Mouse (Mus musculus): ENCODE data around the gene Ptgdr2.

The Ptgdr2 gene

GRCm38 (mm10) chr19:10930641-10931040, 6.3 kb upstream of the Ptgdr2 start:
- in situ Hi-C loops (cut with MboI, MseI), result no loop called here

- in situ Hi-C loops (cut with MboI, MseI), result no loop called here
Observed at GRCm38 (mm10) chr19:10935029-10935428, 1.9 kb upstream of the Ptgdr2 start.

GRCm38 (mm10) chr19:10936077-10936476, 883 bp upstream of the Ptgdr2 start:
- in situ Hi-C loops (cut with MboI, MseI), result no loop called here

- in situ Hi-C loops (cut with MboI, MseI), result no loop called here
Observed at GRCm38 (mm10) chr19:10938771-10939170, 1.8 kb downstream of the Ptgdr2 start.

DNA sequence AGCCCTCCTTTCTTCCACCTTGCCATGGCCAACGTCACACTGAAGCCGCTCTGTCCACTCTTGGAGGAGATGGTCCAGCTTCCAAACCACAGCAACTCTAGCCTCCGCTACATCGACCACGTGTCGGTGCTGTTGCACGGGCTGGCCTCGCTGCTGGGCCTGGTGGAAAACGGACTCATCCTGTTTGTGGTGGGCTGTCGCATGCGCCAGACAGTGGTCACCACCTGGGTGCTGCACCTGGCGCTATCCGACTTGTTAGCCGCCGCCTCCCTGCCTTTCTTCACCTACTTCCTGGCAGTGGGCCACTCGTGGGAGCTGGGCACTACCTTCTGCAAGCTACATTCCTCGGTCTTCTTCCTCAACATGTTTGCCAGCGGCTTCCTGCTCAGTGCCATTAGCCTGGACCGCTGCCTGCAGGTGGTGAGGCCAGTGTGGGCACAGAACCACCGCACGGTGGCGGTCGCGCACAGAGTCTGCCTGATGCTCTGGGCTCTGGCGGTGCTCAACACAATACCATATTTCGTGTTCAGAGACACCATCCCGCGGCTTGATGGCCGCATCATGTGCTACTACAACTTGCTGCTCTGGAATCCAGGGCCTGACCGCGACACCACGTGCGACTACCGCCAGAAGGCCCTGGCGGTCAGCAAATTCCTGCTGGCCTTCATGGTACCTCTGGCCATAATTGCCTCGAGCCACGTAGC, 3.3 kb downstream of the Ptgdr2 start:
- in situ Hi-C loops (cut with MboI, MseI), result no loop called here

DNA sequence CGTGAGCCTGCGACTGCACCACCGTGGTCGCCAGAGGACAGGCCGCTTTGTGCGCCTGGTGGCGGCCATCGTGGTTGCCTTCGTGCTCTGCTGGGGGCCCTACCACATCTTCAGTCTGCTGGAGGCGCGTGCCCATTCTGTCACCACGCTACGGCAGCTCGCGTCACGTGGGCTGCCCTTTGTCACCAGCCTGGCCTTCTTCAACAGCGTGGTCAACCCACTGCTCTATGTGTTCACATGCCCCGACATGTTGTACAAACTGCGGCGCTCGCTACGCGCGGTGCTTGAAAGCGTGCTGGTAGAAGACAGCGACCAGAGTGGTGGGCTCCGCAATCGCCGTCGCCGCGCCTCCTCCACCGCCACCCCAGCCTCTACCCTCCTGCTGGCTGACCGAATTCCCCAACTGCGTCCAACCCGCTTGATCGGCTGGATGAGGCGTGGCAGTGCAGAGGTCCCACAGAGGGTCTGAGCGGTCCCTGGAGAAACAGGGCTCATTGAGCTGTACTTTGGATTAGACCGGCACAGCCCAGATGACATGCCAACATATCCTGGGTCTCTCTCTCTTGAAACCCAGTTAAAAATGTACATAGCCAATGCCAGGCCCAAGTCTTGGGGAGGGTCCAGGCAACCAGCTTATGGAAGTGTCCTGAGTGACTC, 4.0 kb downstream of the Ptgdr2 start:
- in situ Hi-C loops (cut with MboI, MseI), result no loop called here

DNA sequence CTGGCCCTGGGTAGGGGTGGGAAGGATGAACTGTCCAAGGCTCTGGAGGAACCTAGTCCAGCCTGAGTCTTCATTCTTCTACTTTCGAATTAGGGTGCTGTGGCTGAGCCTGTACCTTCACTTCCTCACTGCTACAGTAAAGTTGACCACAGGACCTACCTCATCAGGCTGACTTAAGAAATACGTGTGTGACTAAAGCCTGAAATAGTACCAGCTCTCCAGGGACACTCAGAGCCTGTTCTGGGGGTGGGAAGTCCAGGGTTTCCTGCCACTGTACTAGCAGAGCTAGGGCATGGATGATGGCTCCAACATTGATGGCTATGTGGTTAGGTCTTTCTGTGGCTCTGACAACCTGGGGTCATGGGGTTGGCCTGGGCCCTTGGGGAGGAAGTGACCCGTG, 7.0 kb downstream of the Ptgdr2 start:
- in situ Hi-C loops (cut with MboI, MseI), result no loop called here

- in situ Hi-C loops (cut with MboI, MseI), result no loop called here
Observed at GRCm38 (mm10) chr19:10946506-10946905, 9.5 kb downstream of the Ptgdr2 start.

GRCm38 (mm10) chr19:10947219-10947618, 10.3 kb downstream of the Ptgdr2 start:
- in situ Hi-C loops (cut with MboI, MseI), result no loop called here

DNA sequence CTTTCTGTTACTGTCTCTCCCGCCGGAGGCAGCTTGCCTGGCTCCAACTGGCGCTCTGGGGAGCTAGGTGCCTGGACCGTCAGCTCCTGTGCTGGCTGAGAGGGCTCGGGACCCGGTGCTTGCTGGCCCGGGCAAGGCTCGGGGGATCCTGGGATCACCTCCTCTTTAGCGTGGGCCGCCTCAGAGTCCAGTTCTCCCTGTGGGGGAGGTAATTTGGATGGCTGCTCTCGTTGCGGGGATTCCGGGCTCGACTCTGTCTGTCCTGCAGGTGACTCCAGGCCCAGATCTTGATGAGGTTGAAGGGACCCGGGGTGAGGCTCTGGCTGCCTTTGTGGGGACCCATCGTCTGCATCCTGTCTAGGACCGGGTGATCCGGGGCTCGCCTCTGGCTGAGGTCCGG, 11.5 kb downstream of the Ptgdr2 start:
- in situ Hi-C loops (cut with MboI, MseI), result no loop called here

DNA sequence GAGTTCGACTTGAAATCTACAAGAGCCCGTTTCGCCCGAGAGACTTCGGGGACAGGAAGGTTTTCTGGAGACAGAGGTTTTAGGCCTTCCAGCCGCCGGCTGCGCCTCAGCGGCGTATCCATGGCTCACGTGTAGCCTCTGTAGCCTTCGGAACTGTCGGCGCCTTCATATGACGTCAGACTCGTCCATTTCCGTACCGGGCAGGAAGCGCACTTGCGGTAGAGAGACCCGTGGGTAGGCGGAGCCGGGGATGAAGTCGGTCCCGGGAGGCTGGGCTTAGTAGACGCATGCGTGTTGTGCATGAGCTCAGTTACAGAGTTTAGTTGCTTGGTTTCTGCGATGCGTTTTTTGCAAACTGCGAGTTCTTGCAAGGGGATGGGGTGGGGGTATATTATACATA, 12.2 kb downstream of the Ptgdr2 start, which contains the start of gene Ccdc86:
TSS of gene Ccdc86 (minus strand) at position 155 of the 400 bp plus-strand sequence.
- in situ Hi-C loops (cut with MboI, MseI), result no loop called here

DNA sequence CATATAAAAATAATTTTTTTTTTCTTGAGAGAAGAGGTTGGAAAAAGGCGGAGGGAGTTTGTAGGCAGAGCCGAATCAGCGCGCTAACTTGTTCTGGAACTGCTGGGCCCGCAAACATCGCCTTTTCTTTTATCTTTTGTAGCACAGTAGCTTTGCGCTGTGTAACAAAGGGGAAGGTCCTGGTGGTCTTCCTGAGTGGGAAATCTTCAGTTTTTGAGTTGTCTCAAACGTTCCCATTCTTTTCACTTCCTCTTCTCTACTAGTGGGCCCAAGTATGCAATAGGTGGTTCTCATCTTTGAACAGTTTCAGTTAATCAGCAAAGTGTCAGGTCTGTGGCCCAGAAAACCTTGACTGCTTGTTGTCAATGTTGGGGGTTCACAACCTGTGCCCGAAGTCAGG, 12.6 kb downstream of the Ptgdr2 start:
- in situ Hi-C loops (cut with MboI, MseI), result no loop called here

DNA sequence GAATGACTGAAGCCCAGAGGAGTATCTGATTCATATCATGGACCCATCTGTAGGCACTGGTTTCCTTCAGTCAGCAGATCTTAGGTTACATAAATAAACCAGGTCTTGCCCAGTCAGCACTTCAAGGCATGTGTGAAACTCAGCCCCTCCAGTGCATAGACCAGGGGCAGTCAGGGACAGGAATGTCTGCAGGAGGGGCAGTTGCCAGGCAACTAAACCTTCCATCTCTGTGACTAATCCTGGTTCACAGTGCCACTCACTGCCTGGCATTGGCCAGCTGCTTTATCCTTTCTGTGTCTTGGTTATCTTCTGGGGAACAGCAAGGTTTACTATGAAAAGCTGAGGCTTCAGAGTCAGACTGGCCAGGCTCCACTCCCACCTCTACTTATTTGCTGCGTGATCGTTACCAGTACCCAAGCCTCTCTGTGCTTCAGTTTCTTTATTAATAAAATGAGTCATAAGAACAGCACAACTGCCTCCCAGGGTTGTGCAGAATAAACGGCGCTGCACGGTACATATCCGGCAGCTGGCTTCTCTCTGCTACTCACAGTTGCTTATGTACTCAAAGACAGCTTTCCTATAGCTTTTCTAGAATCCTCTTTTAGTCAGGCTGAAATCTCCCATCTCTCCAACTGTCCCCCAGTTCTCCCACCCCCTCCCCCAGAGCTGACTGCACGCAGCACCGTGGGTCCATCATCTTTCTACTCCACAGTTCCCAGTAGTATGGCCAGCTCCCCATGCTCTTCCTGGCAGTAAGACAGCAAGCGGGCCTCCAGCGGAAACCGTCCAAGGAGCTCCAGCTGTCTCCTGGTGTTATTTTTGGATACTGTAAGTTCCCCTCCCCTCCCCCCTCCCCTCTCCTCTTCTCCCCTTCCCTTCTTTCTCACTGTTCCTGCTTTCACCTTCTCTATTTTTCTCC, 15.3 kb downstream of the Ptgdr2 start:
- in situ Hi-C loops (cut with MboI, MseI), result no loop called here

DNA sequence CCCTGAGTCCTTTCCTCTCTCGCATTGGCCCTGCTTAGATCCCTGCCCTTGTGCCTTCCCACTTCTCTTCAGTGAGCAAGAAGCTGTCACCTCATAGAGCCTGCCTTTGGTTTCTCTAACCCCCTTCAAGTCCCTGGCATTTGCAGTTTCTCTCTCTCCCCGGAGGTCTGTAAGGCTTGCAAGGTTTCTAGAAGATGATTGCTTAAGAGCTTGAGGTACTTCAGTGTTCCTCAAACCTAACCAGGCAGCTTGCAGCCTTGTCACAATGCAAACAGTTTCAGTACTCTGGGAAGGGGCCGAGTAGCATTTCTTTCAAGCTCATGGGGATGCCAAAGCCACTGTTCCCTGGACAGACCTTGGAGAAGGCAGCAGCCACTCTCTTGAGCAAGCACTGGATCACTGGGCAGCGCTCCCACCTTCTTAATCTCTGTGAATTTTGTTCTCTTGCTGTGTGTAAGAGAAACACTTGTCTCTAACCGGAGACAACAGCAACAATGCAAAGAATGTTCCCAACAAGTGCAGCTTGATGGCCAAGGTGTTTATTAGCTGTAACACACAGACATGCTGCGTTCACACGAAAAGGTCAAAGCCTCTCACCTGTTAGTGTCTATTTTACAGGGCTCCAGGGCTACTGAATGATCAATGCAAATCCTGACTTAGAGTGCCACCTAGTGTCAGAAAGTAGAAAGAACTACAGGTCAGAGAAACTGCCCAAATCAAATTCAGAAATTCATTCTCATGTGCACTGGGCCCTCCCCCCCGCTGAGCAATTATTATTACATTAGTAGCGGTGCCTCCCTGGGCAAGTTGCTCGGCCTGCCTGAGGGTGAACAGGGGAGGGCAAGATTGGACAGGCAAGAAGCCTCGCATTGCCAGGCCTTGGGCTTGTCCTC, 22.4 kb downstream of the Ptgdr2 start:
- in situ Hi-C loops (cut with MboI, MseI), result no loop called here

GRCm38 (mm10) chr19:10959978-10960346, 23.0 kb downstream of the Ptgdr2 start:
- in situ Hi-C loops (cut with MboI, MseI), result loop anchor here (5.0 kb wide), 1 partner anchor 283 kb away; the partner anchor contains the start of gene Pga5

- in situ Hi-C loops (cut with MboI, MseI), result no loop called here
Observed at GRCm38 (mm10) chr19:10965721-10966120, 28.8 kb downstream of the Ptgdr2 start.

GRCm38 (mm10) chr19:10968578-10968977, 31.6 kb downstream of the Ptgdr2 start:
- in situ Hi-C loops (cut with MboI, MseI), result no loop called here

DNA sequence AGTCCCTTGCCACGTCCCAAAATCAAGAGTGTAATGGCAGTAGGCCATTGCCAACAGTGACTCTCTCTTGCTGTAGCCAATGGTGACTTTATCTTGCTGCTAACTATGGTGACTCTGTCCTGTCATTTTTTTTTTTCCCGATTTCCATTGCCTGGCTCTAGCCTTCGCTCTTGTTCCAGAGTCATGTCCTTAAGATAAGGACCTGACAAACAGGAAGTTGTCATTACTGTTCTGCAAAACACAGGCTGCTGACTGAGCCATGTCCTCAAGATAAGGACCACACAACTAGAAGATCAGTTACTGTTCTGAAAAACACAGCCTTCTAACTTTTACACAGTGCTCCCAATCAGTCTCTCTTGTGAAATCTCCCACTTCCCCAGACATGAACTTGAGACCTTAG, 33.5 kb downstream of the Ptgdr2 start:
- in situ Hi-C loops (cut with MboI, MseI), result no loop called here

DNA sequence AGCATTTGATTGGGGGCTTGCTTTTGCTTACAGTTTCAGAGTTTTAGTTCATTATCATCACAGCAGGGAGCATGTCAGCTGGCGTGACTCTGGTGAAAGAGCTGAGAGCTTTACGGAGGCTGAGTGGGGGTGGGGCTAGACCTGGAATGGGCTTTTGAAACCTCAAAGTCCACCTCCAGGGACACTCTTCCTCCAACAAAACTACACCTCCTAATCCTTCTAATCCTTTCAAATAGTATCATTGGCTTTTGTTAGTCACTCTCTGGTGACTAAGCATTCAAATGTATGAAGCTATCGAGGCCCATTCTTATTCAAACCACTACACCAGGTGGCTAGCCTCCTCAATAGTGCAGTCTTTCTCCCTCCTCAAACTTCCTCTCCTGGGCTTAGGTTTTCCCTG, 35.7 kb downstream of the Ptgdr2 start:
- in situ Hi-C loops (cut with MboI, MseI), result no loop called here

GRCm38 (mm10) chr19:10973187-10973586, 36.2 kb downstream of the Ptgdr2 start:
- in situ Hi-C loops (cut with MboI, MseI), result no loop called here

DNA sequence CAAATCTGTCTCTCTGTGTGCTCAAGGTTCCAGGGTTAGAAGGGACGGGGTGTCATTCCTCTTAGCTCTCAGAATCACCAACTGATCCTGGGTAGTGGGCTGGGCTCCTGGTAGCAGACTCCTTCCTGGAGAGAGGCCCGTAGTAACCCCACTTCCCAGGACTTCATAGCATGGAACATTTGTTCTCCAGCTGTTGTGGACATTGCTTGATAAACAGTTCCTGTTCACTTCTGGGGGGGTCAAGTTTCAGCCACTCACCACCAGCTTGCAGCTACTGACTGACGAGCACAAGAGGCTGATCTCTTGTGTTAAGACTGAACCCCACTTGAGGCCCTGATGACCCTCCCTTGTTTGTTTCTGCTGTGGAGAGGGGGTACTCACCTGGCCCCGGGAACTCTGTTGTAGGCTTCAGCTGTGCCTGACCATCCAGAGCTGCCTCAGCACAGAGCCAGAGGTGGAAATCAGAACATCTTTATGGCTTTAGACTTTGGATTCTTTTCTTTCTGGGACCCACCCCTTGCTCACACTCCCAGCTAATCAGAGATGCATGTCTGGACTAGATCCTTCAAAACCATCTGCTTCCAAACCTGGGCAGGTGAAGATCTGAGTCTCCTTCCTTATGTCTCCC, 37.4 kb downstream of the Ptgdr2 start, which contains the start of gene Ms4a10:
TSS of gene Ms4a10 (minus strand) at position 433 of the 628 bp plus-strand sequence.
- in situ Hi-C loops (cut with MboI, MseI), result no loop called here

Data from T-helper 2 cell (primary cell).